Mouse (Mus musculus) gastrocnemius, adult 2 months (tissue): ENCODE data around the gene Garnl3. TPM values are rescaled to one million over a fixed set of nuclear protein-coding genes. Genes with fewer than 3 reads are reported as not detected.

Experiments
- DNase-seq: peaks from one replicate; pipeline ENCODE4 v3.0.0; 2022
- H3K27ac ChIP-seq: fragments of 200-600 bp; 2 replicates; pipeline ENCODE4 v1.8.1; 2022; ENCODE audit warnings: mild to moderate bottlenecking
- H3K4me3 ChIP-seq: fragments of 200-600 bp; 2 replicates; pipeline ENCODE4 v1.8.1; 2022; ENCODE audit warnings: mild to moderate bottlenecking, moderate library complexity
- CTCF ChIP-seq: fragments of 200-600 bp; IDR thresholded peaks from 2 replicates; pipeline ENCODE4 v1.8.1; 2022; ENCODE audit warnings: antibody characterized with exemption, mild to moderate bottlenecking, moderate library complexity
- intact Hi-C: fragments of 180-260 bp; cut with DNase I; formaldehyde crosslinking; loops from one replicate; pipeline ENCODE4 v1.15.1; 2025
- total RNA-seq, 2 experiments: library from RNA; stranded (reverse); gene quantifications; 2 replicates each; pipeline ENCODE4 v1.2.3; 2021

Garnl3 gene
- total RNA-seq, 2 experiments from 2014 or later, result 0.31 to 0.89 TPM

GRCm38 (mm10) chr2:33169445-33169844 lies 38.0 kb upstream of the Garnl3 start:
- H3K4me3 ChIP-seq, result no peak overlapping the region
- DNase-seq, result no peak
- TF ChIP-seq CTCF, result no peak
- H3K27ac ChIP-seq, result no peak overlapping the region
- intact Hi-C loops, result no loop called here

DNA sequence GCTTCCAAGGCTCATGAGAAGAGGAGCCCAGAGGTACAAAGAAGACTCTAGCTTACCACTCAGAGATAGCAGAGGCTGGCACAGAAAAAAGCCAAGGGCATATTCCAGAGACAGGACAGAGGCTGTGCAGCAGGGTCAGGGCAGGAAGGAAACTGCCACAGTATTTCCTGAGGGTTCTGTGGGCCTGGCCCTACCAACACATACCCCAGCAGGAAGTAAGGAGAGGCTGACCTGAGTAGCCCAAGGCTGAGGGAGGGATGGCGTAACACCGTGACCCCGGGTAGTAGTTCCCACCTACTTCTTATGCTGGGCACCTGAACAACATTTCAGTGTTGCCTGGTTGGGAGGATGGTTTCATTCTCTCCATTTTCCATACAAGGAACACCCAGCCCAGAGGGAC lies 35.6 kb upstream of the Garnl3 start:
- intact Hi-C loops, result no loop called here
- TF ChIP-seq CTCF, result no peak
- no peak overlapping the region for H3K27ac ChIP-seq
- no peak overlapping the region for H3K4me3 ChIP-seq
- DNase-seq, result no peak

DNA sequence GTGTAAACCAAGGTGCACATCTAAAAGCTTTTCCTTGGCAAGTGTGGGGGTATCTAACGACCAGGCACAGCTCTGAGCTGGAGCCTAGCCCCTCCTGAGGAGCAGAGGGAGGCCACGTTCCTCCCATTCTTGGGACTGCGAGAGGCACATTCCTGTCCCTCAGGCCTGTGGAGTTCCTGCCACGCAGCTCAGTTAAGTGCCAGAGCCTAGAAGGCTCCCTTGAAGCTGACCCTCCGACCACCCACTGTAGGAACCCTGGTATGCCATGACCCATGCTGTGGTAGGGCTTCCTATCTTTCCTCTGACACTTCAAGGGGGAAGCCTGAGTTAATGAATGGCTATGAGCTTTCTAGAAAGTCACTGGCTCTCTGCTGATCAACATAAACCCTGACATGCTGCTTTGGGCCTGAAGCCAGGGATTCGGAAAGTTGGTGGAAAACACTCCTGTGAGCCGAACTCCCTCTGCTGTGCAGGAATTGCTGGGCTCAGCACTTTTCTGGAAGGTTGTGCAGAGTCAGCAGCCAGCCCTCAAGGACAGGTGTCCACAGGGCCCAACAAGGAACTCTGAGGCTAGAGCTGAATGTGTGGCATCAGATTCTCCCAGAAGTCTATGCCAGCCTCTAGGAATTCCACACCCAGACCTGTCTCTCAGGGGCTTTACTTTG lies 34.4 kb upstream of the Garnl3 start:
- no peak for TF ChIP-seq CTCF
- no peak for DNase-seq
- H3K27ac ChIP-seq, result peak overlapping the region; percentile 74
- intact Hi-C loops, result no loop called here
- H3K4me3 ChIP-seq, result no peak overlapping the region

GRCm38 (mm10) chr2:33165229-33165628 lies 33.8 kb upstream of the Garnl3 start:
- Histone ChIP-seq H3K4me3 (no peak overlapping the region), H3K27ac (peak overlapping the region; percentile 74)
- peak; percentile 65 for DNase-seq
- no peak for TF ChIP-seq CTCF
- intact Hi-C loops, result no loop called here

- intact Hi-C loops, result loop anchor here (5.0 kb wide), 1 partner anchor 38 kb away; no protein-coding TSS in a partner anchor
- TF ChIP-seq CTCF, result no peak
- Histone ChIP-seq H3K4me3 (no peak overlapping the region), H3K27ac (peak overlapping the region; percentile 74)
- peak; percentile 64 for DNase-seq
Observed at GRCm38 (mm10) chr2:33164646-33165045, 33.2 kb upstream of the Garnl3 start.

DNA sequence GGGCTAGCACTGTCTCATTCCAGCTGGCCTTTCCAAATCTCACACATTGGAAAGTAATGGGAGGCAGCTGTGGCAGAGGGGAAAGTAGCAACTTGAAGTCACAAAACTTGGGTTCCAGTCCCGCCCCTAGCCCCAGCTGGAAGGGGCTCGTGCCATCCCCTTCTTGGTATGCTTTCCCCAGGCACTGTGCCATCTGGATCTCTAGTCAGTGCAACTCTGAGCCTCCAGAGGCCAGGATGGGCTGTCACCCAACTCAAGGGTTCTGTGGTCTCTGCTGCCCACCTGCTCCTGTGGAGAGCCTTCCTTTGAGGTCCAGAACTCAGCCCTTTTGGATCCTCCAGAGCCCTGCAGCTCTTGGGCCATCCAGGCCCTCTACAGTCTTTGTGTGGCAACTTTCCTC lies 30.7 kb upstream of the Garnl3 start:
- intact Hi-C loops, result loop anchor here (5.0 kb wide), 1 partner anchor 40 kb away; no protein-coding TSS in a partner anchor
- Histone ChIP-seq H3K27ac (peak overlapping the region; percentile 79), H3K4me3 (no peak overlapping the region)
- no peak for DNase-seq
- no peak for TF ChIP-seq CTCF

- intact Hi-C loops, result loop anchor here (5.0 kb wide), 1 partner anchor 42 kb away; no protein-coding TSS in a partner anchor
- peak overlapping the region; percentile 79 for H3K27ac ChIP-seq
- peak; percentile 73 for DNase-seq
- TF ChIP-seq CTCF, result no peak
- H3K4me3 ChIP-seq, result no peak overlapping the region
Observed at GRCm38 (mm10) chr2:33160326-33160973, 29.0 kb upstream of the Garnl3 start.

GRCm38 (mm10) chr2:33159593-33159992 lies 28.1 kb upstream of the Garnl3 start:
- peak; percentile 2; the same call in 1 of the 2 replicates for TF ChIP-seq CTCF
- no peak for DNase-seq
- Histone ChIP-seq H3K4me3 (no peak overlapping the region), H3K27ac (peak overlapping the region; percentile 79)
- intact Hi-C loops, result no loop called here

- TF ChIP-seq CTCF, result no peak
Observed at GRCm38 (mm10) chr2:33158895-33159294, 27.4 kb upstream of the Garnl3 start.

GRCm38 (mm10) chr2:33156283-33156781 lies 24.9 kb upstream of the Garnl3 start:
- peak; percentile 52 for TF ChIP-seq CTCF
- H3K4me3 ChIP-seq, result no peak overlapping the region
- peak; percentile 82 for DNase-seq
- peak overlapping the region; percentile 76 for H3K27ac ChIP-seq
- intact Hi-C loops, result no loop called here

More at GRCm38 (mm10) chr2:33158895-33159294, 27.4 kb upstream of the Garnl3 start:
- no peak for DNase-seq
- intact Hi-C loops, result no loop called here
- Histone ChIP-seq H3K27ac (peak overlapping the region; percentile 79), H3K4me3 (no peak overlapping the region)

DNA sequence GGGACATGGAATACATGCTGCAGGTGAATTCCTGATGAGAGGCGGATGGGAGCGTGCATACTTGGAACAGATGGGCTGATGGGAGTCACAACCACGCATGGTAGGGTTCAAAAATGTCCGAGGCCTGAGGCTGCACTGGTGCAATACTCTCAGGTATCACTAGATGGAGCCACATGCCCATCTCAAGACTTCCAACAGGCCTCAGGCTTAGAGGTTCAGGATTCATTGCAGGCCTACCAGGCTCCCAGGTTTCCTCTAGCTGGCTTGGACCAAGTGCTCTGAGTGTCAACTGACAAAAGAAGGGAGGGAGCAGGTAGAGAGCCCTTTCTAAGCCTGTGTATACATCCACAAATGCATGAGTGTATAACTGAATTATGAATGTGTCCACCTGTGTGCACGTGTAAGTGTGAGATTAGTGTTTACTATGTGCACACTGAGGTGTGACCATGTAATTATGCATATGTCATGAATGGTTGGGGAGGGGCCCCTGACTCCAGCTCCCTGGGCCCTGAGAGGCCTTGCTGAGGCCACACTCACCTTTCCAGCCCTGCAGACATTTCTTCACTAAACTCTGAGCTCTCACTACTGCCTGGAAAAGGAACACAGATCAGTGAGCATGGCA lies 23.4 kb upstream of the Garnl3 start:
- peak; percentile 99 for TF ChIP-seq CTCF
- DNase-seq, result peak; percentile 73
- Histone ChIP-seq H3K27ac (peak overlapping the region; percentile 28; the same call in 1 of the 2 replicates), H3K4me3 (no peak overlapping the region)
- intact Hi-C loops, result loop anchor here (1.0 to 2.0 kb wide), 3 partner anchors 64 to 247 kb away; no protein-coding TSS in a partner anchor

GRCm38 (mm10) chr2:33146994-33147393 lies 15.5 kb upstream of the Garnl3 start:
- Histone ChIP-seq H3K27ac (no peak overlapping the region), H3K4me3 (no peak overlapping the region)
- TF ChIP-seq CTCF, result no peak
- no peak for DNase-seq
- intact Hi-C loops, result no loop called here

- Histone ChIP-seq H3K27ac (no peak overlapping the region), H3K4me3 (no peak overlapping the region)
- no peak for DNase-seq
- no peak for TF ChIP-seq CTCF
- intact Hi-C loops, result no loop called here
Observed at GRCm38 (mm10) chr2:33143292-33143691, 11.8 kb upstream of the Garnl3 start.
